Mouse (Mus musculus) left cerebral cortex, postnatal 4 days (tissue): ENCODE measurements around the gene Mmrn2. TPM values are rescaled to one million over a fixed set of nuclear protein-coding genes. Genes with fewer than 3 reads are reported as not detected.
"Not testable (repeated sequence)": the region's sequence is repeated elsewhere in the genome, so short reads cannot be mapped to it uniquely, and the experiment has no call there.

ENCODE experiments used
- DNase-seq: peaks from one replicate; pipeline ENCODE4 v3.0.0-alpha.2; 2022
- intact Hi-C: fragments of 180-260 bp; cut with DNase I; formaldehyde crosslinking; loops from one replicate; pipeline ENCODE4 v1.15.1; 2025
- total RNA-seq, 2 experiments: library from RNA; stranded (reverse); gene quantifications; 2 replicates each; pipeline ENCODE4 v1.2.3; 2021

Gene Mmrn2
- total RNA-seq, 2 experiments from 2014 or later: 3.6 to 4.0 TPM

DNA sequence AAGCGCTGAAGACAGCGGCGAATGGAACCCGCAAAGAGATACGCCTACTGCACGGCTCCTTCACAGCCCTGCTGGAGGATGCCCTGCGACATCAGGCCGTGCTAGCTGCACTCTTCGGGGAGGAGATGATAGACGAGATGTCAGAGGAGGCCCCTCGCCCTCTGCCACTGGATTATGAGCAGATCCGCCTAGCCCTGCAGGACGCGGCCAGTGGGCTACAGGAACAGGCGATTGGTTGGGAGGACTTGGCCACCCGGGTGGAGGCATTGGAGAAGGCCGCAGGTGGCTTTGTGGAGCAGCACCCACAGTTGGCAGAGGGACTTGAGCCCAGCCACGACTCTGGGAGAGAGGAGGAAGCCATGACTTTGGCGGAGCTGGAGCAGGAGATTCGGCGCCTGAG, 23.6 kb downstream of the Mmrn2 start:
- DNase-seq: no peak
- intact Hi-C loops: no loop called here

DNA sequence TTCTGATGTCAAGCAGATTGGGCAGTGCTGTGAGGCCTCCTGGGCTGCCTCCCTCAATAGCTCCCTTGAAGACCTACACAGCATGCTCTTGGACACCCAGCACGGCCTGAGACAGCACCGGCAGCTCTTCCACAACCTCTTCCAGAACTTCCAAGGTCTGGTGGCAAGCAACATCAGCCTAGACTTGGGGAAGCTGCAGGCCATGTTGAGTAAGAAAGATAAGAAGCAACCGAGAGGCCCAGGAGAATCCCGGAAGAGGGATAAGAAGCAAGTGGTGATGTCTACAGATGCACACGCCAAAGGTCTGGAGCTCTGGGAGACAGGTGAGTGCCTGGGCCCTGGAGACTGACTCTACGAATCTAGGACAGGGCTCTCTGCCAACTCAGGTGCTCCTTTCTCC, 24.0 kb downstream of the Mmrn2 start:
- DNase-seq: no peak
- intact Hi-C loops: no loop called here

- DNase-seq: no peak
- intact Hi-C loops: no loop called here
These were observed 24.8 kb downstream of the Mmrn2 start for GRCm38 (mm10) chr14:34400021-34400420.

DNA sequence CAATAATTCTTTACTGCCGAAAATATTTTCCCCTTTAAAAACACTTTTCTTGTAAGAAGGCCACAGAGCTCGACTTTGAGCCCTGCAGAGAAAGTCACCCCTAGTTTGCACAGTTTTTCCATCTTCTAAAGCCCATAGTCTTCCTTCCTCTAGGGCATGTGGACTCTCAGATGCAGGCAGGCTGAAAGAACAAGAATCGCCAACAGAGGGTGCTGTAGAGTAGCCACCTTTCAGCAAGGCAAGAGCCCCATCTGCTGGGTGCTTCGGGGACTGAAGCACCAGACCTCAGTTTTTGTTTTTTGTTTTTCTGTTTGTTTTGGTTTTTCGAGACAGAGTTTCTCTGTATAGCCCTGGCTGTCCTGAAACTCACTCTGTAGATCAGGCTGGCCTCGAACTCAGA, 25.9 kb downstream of the Mmrn2 start:
- DNase-seq: peak; percentile 73
- intact Hi-C loops: no loop called here

GRCm38 (mm10) chr14:34402871-34403270, 27.6 kb downstream of the Mmrn2 start:
- DNase-seq: no peak

GRCm38 (mm10) chr14:34403424-34403823, 28.2 kb downstream of the Mmrn2 start:
- intact Hi-C loops: no loop called here
- DNase-seq: no peak

More at GRCm38 (mm10) chr14:34402871-34403270, 27.6 kb downstream of the Mmrn2 start:
- intact Hi-C loops: no loop called here

DNA sequence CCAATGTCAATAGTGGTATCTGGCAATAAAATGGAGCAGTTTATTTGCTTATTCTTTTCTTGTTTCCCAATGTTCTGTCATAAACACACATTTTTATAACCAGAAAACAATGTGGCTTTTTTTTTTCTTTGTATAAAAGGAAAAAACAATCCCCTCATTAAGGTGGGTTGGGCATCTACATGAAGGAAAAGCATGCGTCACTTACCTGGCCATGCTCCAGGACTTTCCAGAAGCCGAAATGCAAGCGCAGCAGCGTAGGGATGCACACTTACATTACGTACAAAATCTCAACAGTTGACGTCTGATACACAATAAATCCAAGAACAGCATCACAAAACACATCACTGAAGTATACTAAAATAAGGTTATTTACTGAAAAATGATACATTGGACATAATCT, 35.5 kb downstream of the Mmrn2 start:
- intact Hi-C loops: no loop called here
- DNase-seq: no peak

DNA sequence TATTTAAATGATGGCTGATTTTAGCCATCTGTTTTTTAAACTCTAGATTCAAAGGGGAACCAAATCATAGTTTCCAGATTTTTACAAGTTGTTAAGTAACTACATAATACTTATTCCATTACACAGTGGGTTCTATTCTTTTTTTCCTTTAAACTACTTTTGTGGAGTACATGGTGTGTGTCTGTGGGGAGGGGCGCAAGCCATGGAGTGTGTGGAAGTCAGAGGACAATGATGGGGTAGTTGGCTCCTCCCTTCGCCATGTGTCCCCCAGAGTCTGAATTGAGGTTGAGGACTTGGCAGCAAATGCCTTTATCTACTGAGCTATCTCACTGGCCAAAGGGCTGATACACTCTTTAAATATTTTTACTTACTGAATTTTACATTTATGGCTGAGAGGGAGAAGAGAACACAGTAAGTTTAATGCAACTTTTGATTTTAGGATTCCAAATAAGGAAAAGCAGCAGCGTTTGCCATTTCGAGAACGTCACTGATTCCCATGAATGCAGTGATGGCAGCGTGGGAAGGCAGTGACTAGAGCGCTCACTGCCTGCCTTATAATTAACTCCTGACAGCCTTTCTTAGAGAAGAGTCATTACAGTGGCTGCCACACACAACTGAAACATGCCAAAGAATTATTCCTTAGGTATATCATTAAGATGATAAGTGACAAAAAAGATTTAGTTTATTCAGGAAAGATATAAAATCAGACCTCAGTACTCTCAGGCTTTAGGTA, 37.1 kb downstream of the Mmrn2 start:
- no peak for DNase-seq
- intact Hi-C loops: no loop called here

DNA sequence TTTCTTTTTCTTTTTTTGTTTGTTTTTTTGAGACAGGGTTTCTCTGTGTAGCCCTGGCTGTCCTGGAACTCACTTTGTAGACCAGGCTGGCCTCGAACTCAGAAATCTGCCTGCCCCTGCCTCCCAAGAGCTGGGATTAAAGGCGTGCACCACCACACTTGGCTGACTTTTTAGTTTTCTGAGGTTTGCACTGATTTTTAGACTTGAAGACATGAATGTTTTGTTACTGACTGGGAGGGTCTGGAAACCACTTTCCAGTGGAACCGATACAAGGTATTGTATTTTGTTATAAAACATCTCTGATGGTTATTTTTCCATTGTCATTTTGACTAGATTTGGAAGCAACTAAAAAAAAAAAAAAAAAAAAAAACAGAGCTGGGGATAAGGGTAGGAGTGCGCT, 41.7 kb downstream of the Mmrn2 start:
- intact Hi-C loops, DNase-seq: not testable (repeated sequence)

DNA sequence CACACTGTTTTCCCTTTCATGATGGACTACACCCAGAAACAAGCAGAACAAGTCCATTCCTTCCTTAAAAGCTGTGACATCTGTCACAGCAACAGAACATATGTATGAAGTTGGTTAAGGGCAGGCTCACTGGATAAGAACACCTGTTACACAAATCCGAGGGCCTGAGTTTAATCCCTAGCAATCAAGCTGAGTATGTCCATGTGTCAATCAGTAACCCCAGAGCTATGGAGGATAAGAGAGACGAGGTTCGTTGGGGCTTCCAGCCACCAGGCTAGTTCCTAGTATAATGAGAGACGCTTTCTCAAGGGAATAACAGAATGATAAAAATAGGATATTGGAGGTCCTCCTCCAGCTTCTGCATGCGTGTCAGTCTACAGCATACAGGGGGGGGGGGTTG, 42.2 kb downstream of the Mmrn2 start:
- no peak for DNase-seq
- intact Hi-C loops: no loop called here

DNA sequence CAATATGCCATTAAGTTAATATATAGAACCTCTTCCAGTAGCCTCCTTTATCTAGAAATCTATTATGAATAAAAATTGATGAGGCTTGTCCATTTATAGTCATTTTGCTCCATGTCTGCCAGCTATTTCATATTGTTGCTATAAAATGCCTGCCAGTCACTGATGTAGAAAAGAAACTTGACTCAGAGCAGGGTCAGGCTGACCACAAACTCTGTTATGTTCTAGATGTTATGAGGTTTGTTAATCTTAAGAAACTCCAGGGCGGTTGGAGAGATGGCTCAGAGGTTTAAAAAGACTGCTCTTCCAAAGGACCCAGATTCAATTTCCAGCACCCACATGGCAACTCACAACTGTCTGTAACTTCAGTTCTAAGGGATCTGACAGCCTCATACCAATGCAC, 45.8 kb downstream of the Mmrn2 start:
- intact Hi-C loops: no loop called here
- no peak for DNase-seq

DNA sequence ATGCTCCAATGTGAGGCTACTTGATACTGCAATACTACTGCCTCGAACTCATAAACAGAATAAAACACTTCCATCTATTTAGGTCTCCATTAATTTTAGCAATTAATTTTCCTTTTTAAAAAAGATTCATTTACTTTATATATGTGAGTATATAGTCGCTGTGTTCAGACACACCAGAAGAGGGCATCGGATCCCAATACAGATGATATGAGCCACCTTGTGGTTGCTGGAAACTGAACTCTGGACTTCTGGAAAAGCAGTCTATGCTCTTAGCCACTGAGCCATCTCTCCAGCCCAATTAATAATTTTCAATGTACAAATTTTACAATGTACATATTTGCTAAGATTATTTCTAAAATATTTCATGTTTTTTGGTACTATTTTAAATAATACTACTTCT, 53.0 kb downstream of the Mmrn2 start:
- intact Hi-C loops: no loop called here
- DNase-seq: no peak

GRCm38 (mm10) chr14:34429069-34429468, 53.8 kb downstream of the Mmrn2 start:
- intact Hi-C loops: no loop called here
- DNase-seq: no peak

DNA sequence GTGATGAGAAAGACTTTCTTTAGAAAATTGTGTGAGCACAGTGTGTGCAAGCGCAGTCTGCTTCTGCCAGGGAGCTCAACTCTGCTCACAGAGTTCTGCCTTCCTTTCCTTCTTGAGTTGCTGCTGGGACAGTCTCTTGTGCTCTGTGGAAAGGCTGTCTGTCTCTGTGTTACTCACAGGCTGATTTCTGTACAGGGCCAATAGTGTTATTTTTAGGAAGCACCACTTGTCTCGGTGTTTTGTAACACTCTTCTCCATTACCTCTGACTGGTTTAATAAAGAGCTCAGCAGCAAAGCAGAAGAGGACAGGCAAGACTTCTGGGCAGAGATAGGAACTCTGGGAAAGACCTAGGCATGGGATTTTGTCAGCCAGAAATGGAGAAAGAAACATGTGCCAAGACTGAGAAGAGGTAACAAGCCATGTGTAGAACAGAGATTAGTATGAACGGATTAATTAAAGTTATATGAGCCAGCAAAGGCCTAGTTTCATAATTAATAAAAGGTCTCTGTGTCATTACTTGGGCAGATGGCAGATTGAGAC, 65.3 kb downstream of the Mmrn2 start:
- intact Hi-C loops: no loop called here
- DNase-seq: no peak

GRCm38 (mm10) chr14:34442531-34442930, 67.3 kb downstream of the Mmrn2 start:
- intact Hi-C loops: no loop called here
- DNase-seq: no peak

- intact Hi-C loops: no loop called here
- no peak for DNase-seq
These were observed 69.1 kb downstream of the Mmrn2 start for GRCm38 (mm10) chr14:34444368-34444767.

DNA sequence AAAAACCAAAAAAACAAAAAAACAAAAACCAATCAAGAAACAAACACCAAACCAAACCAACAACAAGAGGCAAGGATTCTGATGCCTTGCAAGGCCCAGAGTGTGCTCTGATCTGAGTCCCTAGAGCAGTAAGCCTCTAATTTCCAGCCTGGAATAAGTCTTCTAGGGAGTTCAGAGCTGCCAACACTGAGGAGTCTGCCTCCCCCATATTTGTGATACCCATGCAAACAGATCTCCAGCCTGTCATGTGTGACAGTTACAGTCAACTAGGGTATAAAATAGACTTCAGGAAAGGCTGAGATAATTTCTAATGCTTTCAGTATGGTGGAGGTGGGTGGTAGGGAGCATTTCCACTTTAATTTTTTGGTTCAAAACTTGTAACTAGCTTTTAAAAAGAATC, 69.7 kb downstream of the Mmrn2 start:
- no peak for DNase-seq
- intact Hi-C loops: no loop called here

GRCm38 (mm10) chr14:34445348-34445747, 70.1 kb downstream of the Mmrn2 start:
- intact Hi-C loops: no loop called here
- DNase-seq: no peak

- intact Hi-C loops: no loop called here
- DNase-seq: no peak
These were observed 71.4 kb downstream of the Mmrn2 start for GRCm38 (mm10) chr14:34446624-34447023.

DNA sequence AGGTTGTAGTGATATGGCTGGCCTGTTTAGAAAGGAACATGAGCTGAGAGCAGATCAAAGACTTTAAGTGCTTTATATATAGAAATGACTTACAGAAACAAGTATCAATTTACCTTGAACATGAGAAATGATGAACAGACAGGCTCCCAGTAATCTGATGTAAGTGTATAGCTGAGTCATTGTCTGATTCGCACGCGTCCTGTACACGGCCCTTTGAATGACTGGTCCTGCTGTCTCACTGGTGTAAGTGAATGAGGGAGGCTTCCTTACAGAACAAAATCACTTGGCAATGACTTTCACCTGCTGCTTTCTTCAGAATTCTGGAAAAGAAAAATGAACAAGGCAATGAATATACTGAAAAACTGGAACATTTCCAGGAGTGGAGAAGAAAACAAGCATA, 72.4 kb downstream of the Mmrn2 start:
- intact Hi-C loops: no loop called here
- DNase-seq: no peak

- DNase-seq: no peak
- intact Hi-C loops: no loop called here
These were observed 73.1 kb downstream of the Mmrn2 start for GRCm38 (mm10) chr14:34448398-34448797.

- intact Hi-C loops: no loop called here
- no peak for DNase-seq
These were observed 74.5 kb downstream of the Mmrn2 start for GRCm38 (mm10) chr14:34449807-34450206.

GRCm38 (mm10) chr14:34450451-34450850, 75.2 kb downstream of the Mmrn2 start:
- DNase-seq: no peak

More at GRCm38 (mm10) chr14:34450451-34450850, 75.2 kb downstream of the Mmrn2 start:
- intact Hi-C loops: no loop called here
